Mouse (Mus musculus) E14TG2a.4 (cell line): ENCODE results near the gene Fbxl17.

Experiments
- CTCF ChIP-seq: conservative IDR thresholded peaks from 2 replicates; pipeline ENCODE4 v1.5.1; 2014; ENCODE audit warnings: low read length
- NANOG ChIP-seq: IDR thresholded peaks from 2 replicates; pipeline ENCODE4 v1.6.1; 2014; ENCODE audit warnings: borderline replicate concordance, low read length, mixed read lengths
- POU5F1 ChIP-seq: IDR thresholded peaks from 2 replicates; pipeline ENCODE4 v1.6.1; 2014; ENCODE audit warnings: low read length, borderline replicate concordance

- no peak for TF ChIP-seq CTCF
- no peak for TF ChIP-seq NANOG
- TF ChIP-seq POU5F1, result no peak
Measured at GRCm38 (mm10) chr17:63171264-63171663, 328.6 kb downstream of the Fbxl17 start.
